ENCODE assay signal across 2 mouse cellular contexts in genomic region chr11:109342666-109343065, GRCm38 (mm10). TPM values are rescaled to one million over a fixed set of nuclear protein-coding genes. Genes with fewer than 3 reads are reported as not detected.
"Had no signal": no experiment of that assay in that cellular context is flagged by ENCODE, and none has a peak within 500 bp of the region (broad histone marks: within the 10 kb centered on the region; RNA-seq: fewer than 3 reads in every experiment).

No protein-coding gene starts in this region.

RNA-seq across cellular contexts. Expression of gene Rgs9, which starts 44.7 kb away (rescaled TPM):
- polyA plus RNA-seq: macrophage, myocyte had no signal
